Mouse (Mus musculus): Measurements from ENCODE around the gene Olfr430. TPM values are rescaled to one million over a fixed set of nuclear protein-coding genes. Genes with fewer than 3 reads are reported as not detected.

Gene Olfr430
- polyA plus RNA-seq, 1 experiment from 2014 or later = not detected

DNA sequence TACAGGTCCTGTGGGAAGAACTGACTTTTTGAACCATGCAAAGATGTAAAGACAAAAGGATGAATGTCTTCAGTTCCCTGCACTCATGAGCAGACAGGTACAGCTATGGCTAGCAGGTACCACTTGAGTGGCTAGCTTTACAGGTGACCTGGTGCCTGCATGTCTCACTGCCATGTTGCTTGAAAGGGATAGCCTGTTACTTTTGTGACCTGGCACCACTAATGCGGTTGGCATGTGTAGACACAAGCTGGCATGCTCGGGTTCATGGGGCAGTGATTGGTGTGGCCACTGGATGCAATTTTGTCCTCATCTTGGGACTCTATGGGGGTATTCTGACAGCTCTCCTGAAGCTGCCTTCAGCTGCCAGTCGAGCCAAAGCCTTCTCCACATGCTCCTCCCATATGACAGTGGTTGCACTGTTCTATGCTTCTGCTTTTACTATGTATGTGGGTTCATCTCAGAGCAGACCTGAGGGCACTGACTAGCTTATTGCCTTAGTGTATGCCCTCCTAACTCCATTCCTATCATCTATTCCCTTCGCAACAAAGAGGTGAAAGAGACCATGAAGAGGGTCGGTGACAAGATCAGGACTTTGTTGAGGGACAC is 14.4 kb upstream of the Olfr430 start:
- no peaks in the 10 kb centered on the region for H3K36me3 ChIP-seq
- 86% methylated on average over 5 of the region's 5 CpGs for WGBS

GRCm38 (mm10) chr1:174052981-174053380 is 13.4 kb upstream of the Olfr430 start:
- no peak overlapping the region for H3K4me3 ChIP-seq (replicated peaks)
- H3K27me3 ChIP-seq (replicated peaks) = no peaks in the 10 kb centered on the region
- no peak overlapping the region for H3K27ac ChIP-seq
- H3K36me3 ChIP-seq = no peaks in the 10 kb centered on the region
- no peaks in the 10 kb centered on the region for H3K9me3 ChIP-seq
- H3K4me1 ChIP-seq = no peaks in the 10 kb centered on the region
- no peak overlapping the region for H3K4me2 ChIP-seq
- WGBS = 66% methylated on average over 3 of the region's 3 CpGs
- ATAC-seq (ENCODE audit: insufficient read depth, low FRiP score, low read depth) = no peak
- H3K9ac ChIP-seq = no peak overlapping the region

More for the DNA sequence above, 14.4 kb upstream of the Olfr430 start:
- Histone ChIP-seq H3K9ac (no peak overlapping the region), H3K4me1 (no peaks in the 10 kb centered on the region), H3K4me2 (no peak overlapping the region), H3K9me3 (no peaks in the 10 kb centered on the region), H3K27me3 (replicated peaks) (no peaks in the 10 kb centered on the region), H3K4me3 (replicated peaks) (no peak overlapping the region), H3K27ac (no peak overlapping the region)
- no peak for ATAC-seq (ENCODE audit: insufficient read depth, low FRiP score, low read depth)

GRCm38 (mm10) chr1:174055248-174055647 is 11.2 kb upstream of the Olfr430 start:
- Histone ChIP-seq H3K4me2 (no peak overlapping the region), H3K27me3 (replicated peaks) (no peaks in the 10 kb centered on the region)

GRCm38 (mm10) chr1:174084031-174084430 is 17.6 kb downstream of the Olfr430 start, which contains the start of gene Olfr429:
Olfr429 (plus strand) TSS chr1:174084331.
- WGBS = 88% methylated on average over 2 of the region's 2 CpGs
- Histone ChIP-seq H3K4me2 (no peak within 1 kb of the TSS), H3K27ac (no peak within 1 kb of the TSS), H3K4me1 (no peaks in the 10 kb centered on the region), H3K4me3 (replicated peaks) (no peak within 1 kb of the TSS), H3K9ac (no peak within 1 kb of the TSS), H3K36me3 (no peaks in the 10 kb centered on the region), H3K27me3 (replicated peaks) (no peaks in the 10 kb centered on the region), H3K9me3 (no peaks in the 10 kb centered on the region)
- ATAC-seq (ENCODE audit: insufficient read depth, low FRiP score, low read depth) = no peak

More at GRCm38 (mm10) chr1:174055248-174055647, 11.2 kb upstream of the Olfr430 start:
- Histone ChIP-seq H3K4me3 (replicated peaks) (no peak overlapping the region), H3K4me1 (no peaks in the 10 kb centered on the region), H3K9ac (no peak overlapping the region), H3K27ac (no peak overlapping the region), H3K9me3 (no peaks in the 10 kb centered on the region), H3K36me3 (no peaks in the 10 kb centered on the region)
- no peak for ATAC-seq (ENCODE audit: insufficient read depth, low FRiP score, low read depth)
- 68% methylated on average over 2 of the region's 2 CpGs for WGBS

GRCm38 (mm10) chr1:174096591-174096990 is 30.2 kb downstream of the Olfr430 start, which contains the start of gene Olfr427:
Olfr427 (plus strand) TSS chr1:174096891.
- Histone ChIP-seq H3K4me3 (replicated peaks) (no peak within 1 kb of the TSS), H3K27ac (no peak within 1 kb of the TSS), H3K9ac (no peak within 1 kb of the TSS), H3K36me3 (no peaks in the 10 kb centered on the region), H3K27me3 (replicated peaks) (no peaks in the 10 kb centered on the region), H3K4me2 (no peak within 1 kb of the TSS), H3K9me3 (no peaks in the 10 kb centered on the region), H3K4me1 (no peaks in the 10 kb centered on the region)
- 88% methylated on average over 1 of the region's 1 CpGs for WGBS
- no peak for ATAC-seq (ENCODE audit: insufficient read depth, low FRiP score, low read depth)

- Histone ChIP-seq H3K4me1 (no peaks in the 10 kb centered on the region), H3K4me2 (no peak overlapping the region), H3K27ac (no peak overlapping the region), H3K36me3 (no peaks in the 10 kb centered on the region), H3K9me3 (no peaks in the 10 kb centered on the region), H3K27me3 (replicated peaks) (no peaks in the 10 kb centered on the region), H3K9ac (no peak overlapping the region), H3K4me3 (replicated peaks) (no peak overlapping the region)
- no peak for ATAC-seq (ENCODE audit: insufficient read depth, low FRiP score, low read depth)
- WGBS = 62% methylated on average over 2 of the region's 2 CpGs
Observed at GRCm38 (mm10) chr1:174103735-174104134, 37.3 kb downstream of the Olfr430 start.

DNA sequence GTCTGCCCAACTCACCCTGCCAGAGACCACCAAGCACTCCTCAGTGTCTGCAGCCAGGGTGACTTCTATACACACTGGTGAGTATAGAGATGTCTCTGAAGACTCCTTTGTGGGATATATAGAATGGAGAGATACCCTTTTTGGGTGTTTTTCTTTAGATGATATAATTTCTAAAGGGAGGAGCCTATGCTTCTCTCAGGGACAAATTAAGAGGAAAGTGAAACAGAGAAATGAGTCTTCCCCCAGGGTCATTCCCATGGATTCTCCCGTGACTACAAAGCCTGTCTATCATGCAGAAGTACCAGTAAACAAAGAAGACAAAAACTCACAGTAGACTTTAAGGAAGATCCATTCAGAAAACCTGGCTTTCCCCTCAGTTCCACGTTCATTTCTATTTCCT is 54.7 kb downstream of the Olfr430 start, which contains the start of gene Olfr231:
Gene Olfr231, minus strand, starts transcription at position 101 of the 400 bp plus-strand sequence.
- no peaks in the 10 kb centered on the region for H3K9me3 ChIP-seq
- 56% methylated on average over 2 of the region's 2 CpGs for WGBS
- no peaks in the 10 kb centered on the region for H3K27me3 ChIP-seq (replicated peaks)
- H3K27ac ChIP-seq = no peak within 1 kb of the TSS
- no peak within 1 kb of the TSS for H3K9ac ChIP-seq
- no peaks in the 10 kb centered on the region for H3K4me1 ChIP-seq
- no peaks in the 10 kb centered on the region for H3K36me3 ChIP-seq
- ATAC-seq (ENCODE audit: insufficient read depth, low FRiP score, low read depth) = no peak
- no peak within 1 kb of the TSS for H3K4me2 ChIP-seq
- H3K4me3 ChIP-seq (replicated peaks) = no peak within 1 kb of the TSS

Other genes with a start within 250 kb of the Olfr430 start
- gene Ifi211, start 153.6 kb upstream of the Olfr430 start, polyA plus RNA-seq (2015; fragmentation: Nextera tagmentation; extraction: Ambion mirVana) = 0.92 and 1.2 TPM in 2 replicates
- gene Mndal, start 124.1 kb upstream of the Olfr430 start, polyA plus RNA-seq (2015; fragmentation: Nextera tagmentation; extraction: Ambion mirVana) = 3.6 and 3.8 TPM in 2 replicates
- gene Ifi203, start 123.9 kb upstream of the Olfr430 start, polyA plus RNA-seq (2015; fragmentation: Nextera tagmentation; extraction: Ambion mirVana) = 1.9 and 3.2 TPM in 2 replicates
- gene Ifi202b, start 83.9 kb upstream of the Olfr430 start, polyA plus RNA-seq (2015; fragmentation: Nextera tagmentation; extraction: Ambion mirVana) = 0.43 and 0.82 TPM in 2 replicates
- 0.46 and 0.83 TPM in 2 replicates for gene Ifi205, start 34.8 kb upstream of the Olfr430 start, polyA plus RNA-seq (2015; fragmentation: Nextera tagmentation; extraction: Ambion mirVana)
- 0.05 and 0.09 TPM in 2 replicates for gene Olfr433, start 25.9 kb upstream of the Olfr430 start, polyA plus RNA-seq (2015; fragmentation: Nextera tagmentation; extraction: Ambion mirVana)
- gene Olfr432, start 17.4 kb upstream of the Olfr430 start, polyA plus RNA-seq (2015; fragmentation: Nextera tagmentation; extraction: Ambion mirVana) = not detected in 2 replicates
- gene Olfr429, start 17.7 kb downstream of the Olfr430 start, polyA plus RNA-seq (2015; fragmentation: Nextera tagmentation; extraction: Ambion mirVana) = not detected in 2 replicates
- not detected in 2 replicates for gene Olfr427, start 30.3 kb downstream of the Olfr430 start, polyA plus RNA-seq (2015; fragmentation: Nextera tagmentation; extraction: Ambion mirVana)
- gene Olfr231, start 54.6 kb downstream of the Olfr430 start, polyA plus RNA-seq (2015; fragmentation: Nextera tagmentation; extraction: Ambion mirVana) = not detected in 2 replicates
- not detected in 2 replicates for gene Olfr424, start 64.9 kb downstream of the Olfr430 start, polyA plus RNA-seq (2015; fragmentation: Nextera tagmentation; extraction: Ambion mirVana)
- gene Olfr420, start 89.0 kb downstream of the Olfr430 start, polyA plus RNA-seq (2015; fragmentation: Nextera tagmentation; extraction: Ambion mirVana) = not detected in 2 replicates
- 1.3 and 2.8 TPM in 2 replicates for gene Spta1, start 106.2 kb downstream of the Olfr430 start, polyA plus RNA-seq (2015; fragmentation: Nextera tagmentation; extraction: Ambion mirVana)
- not detected in 2 replicates for gene Olfr419, start 185.5 kb downstream of the Olfr430 start, polyA plus RNA-seq (2015; fragmentation: Nextera tagmentation; extraction: Ambion mirVana)